Mouse (Mus musculus): ENCODE measurements at regions not wholly inside any gene's neighbourhood (a gene's known extent, or its start where the extent isn't known, plus 50 kb on each side); places are given as distances from the start of the nearest gene placed in this dataset.

DNA sequence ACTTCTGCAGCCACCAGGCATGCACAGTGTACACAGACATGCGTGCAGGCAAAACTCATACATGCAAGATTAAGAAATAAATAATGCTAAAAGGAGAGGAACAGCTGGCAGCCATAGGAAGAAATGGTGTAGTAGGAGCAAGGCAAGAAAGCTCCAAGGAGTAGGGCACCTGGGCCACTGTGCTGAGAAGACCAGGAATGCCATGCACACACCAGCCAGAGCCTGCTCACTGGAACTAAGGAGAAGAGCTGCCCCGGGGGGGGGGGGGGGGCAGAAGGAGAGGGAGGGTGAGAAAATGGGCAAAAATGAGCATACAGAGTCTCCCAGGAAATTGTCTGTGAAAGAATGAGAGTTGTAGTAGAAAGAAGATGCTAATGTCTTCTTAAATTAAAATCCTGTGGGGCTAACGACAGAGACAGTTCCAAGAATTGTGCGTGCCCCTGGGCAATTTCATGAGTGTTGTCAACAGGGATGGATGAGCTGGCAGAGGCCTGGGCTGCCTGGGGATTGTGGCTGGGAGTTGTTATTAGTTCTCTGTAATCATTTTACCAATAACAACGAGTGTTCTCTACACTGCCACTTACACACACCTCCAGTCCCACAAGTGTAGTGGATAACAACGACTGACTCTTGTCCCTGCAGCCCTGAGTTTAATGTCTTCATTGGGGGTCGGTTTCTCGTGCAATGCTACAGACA lies 54.2 kb upstream of the Syt13 start:
- no peaks in the 10 kb centered on the region for H3K4me1 ChIP-seq (replicated peaks)
- ATAC-seq (ENCODE audit: insufficient number of reproducible peaks, low FRiP score): no peak
- no peaks in the 10 kb centered on the region for H3K36me3 ChIP-seq
- H3K9me3 ChIP-seq (replicated peaks): peaks cover 3% of the 10 kb centered on the region; the same call in 1 of the 2 replicates
- H3K27ac ChIP-seq (ENCODE audit: poor library complexity, severe bottlenecking): no peak overlapping the region
- no peak overlapping the region for H3K4me2 ChIP-seq
- H3K9ac ChIP-seq: no peak overlapping the region
- no peaks in the 10 kb centered on the region for H3K27me3 ChIP-seq (replicated peaks)
- no peak overlapping the region for H3K4me3 ChIP-seq
- WGBS: 73% methylated on average over 8 of the region's 8 CpGs
